Mouse (Mus musculus) erythroblast, embryonic 14.5 days (primary cell): ENCODE data around the gene Rbfox2.

Experiments
- GATA1 ChIP-seq: IDR thresholded peaks from 2 replicates; pipeline ENCODE4 v1.6.1; 2012; ENCODE audit warnings: low read length, inconsistent platforms, mixed read lengths
- TAL1 ChIP-seq: IDR thresholded peaks from 3 replicates; pipeline ENCODE4 v1.6.1; 2012; ENCODE audit warnings: low read length, inconsistent platforms, mixed read lengths

DNA sequence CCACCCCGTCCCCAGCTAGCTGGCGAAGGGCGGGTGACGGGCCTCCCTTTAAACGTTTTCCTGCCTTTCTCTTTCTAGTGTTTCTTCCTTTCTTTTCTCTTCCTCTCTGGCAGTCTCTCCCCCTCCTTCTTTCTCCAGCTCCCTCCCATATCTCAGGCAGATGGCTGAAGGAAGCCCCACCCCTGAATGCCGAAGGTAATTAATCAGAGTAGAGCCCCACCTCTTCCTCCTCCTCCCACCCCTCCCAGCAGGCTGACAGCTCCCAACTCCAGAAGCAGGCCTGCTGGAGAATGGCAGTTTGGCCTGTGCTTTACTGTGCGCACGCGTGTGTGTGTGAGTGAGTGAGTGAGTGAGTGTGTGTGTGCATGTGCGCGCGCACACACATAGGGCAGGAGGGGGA lies 153.2 kb downstream of the Rbfox2 start:
- TF ChIP-seq GATA1 = no peak
- TF ChIP-seq TAL1 = no peak
